Mouse (Mus musculus) heart, embryonic 16.5 days (tissue): ENCODE data around the gene Tpbgl. TPM values are rescaled to one million over a fixed set of nuclear protein-coding genes. Genes with fewer than 3 reads are reported as not detected.

Source experiments
- ATAC-seq: fragments of 200-750 bp; cut with Nextera tagmentation; replicated peaks from 2 replicates; pipeline ENCODE4 v1.8.0; 2017; ENCODE audit warnings: moderate number of reproducible peaks; ENCODE audit not compliant: insufficient read depth, low FRiP score; ENCODE audit errors: extremely low read depth
- H3K27ac ChIP-seq: fragments of 300-500 bp; sonication (generic); 2 replicates; pipeline ENCODE4 v1.5.1; 2014; ENCODE audit warnings: mild to moderate bottlenecking, low read length, control low read depth, moderate library complexity
- H3K27me3 ChIP-seq: fragments of 300-500 bp; sonication (generic); 2 replicates; pipeline ENCODE4 v1.6.1; 2014; ENCODE audit warnings: low read length, mixed read lengths; ENCODE audit not compliant: control insufficient read depth, insufficient read depth
- H3K36me3 ChIP-seq: fragments of 300-500 bp; sonication (generic); 2 replicates; pipeline ENCODE4 v1.6.1; 2014; ENCODE audit not compliant: control insufficient read depth, insufficient read depth
- H3K4me1 ChIP-seq: fragments of 300-500 bp; sonication (generic); 2 replicates; pipeline ENCODE4 v1.6.1; 2014; ENCODE audit warnings: low read length, mixed read lengths; ENCODE audit not compliant: control insufficient read depth, insufficient read depth
- H3K4me2 ChIP-seq: fragments of 300-500 bp; sonication (generic); 2 replicates; pipeline ENCODE4 v1.6.1; 2014; ENCODE audit warnings: low read depth, mild to moderate bottlenecking, control low read depth, low read length
- H3K4me3 ChIP-seq: fragments of 300-500 bp; sonication (generic); 2 replicates; pipeline ENCODE4 v1.5.1; 2014; ENCODE audit warnings: mild to moderate bottlenecking, control low read depth, low read length
- H3K9ac ChIP-seq: fragments of 300-500 bp; sonication (generic); 2 replicates; pipeline ENCODE4 v1.6.1; 2014; ENCODE audit warnings: low read length, control low read depth
- H3K9me3 ChIP-seq: fragments of 300-500 bp; sonication (generic); replicated peaks from 2 replicates; pipeline ENCODE4 v1.6.1; 2016; ENCODE audit warnings: low read length; ENCODE audit not compliant: control insufficient read depth
- WGBS: fragments of 180-500 bp; shearing (Covaris S2); extraction: QIAGEN DNeasy Blood & Tissue Kit; methylation state at CpG from one replicate; pipeline ENCODE4 v1.1.7; 2014; 5-methylcytosine and 5-hydroxymethylcytosine counted together
- polyA plus RNA-seq: library from polyadenylated mRNA; unstranded; fragments of >200 nt; fragmentation: Nextera tagmentation; extraction: Ambion mirVana; gene quantifications from 2 replicates; pipeline ENCODE4 v1.2.1, GENCODE M21; 2015

The Tpbgl gene
- polyA plus RNA-seq, 1 experiment from 2014 or later, result 2.5 TPM

DNA sequence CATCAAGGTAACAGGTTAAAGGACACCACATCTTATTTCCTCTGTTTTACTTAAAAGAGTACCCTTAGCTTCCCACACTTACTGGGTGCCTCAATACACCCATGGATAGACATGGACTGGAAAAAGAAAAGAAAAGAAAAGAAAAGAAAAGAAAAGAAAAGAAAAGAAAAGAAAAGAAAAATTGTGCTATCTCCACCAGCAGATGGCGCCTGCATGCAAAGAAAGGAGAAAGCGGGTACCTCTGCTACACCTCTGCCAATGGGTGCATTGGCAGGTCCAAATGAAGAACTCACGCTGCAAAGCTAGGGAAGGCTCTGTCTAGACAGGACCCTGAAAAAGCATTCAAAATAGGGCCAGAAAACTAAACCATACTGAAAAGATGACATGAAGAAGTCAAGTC is 8.0 kb downstream of the Tpbgl start:
- H3K9me3 ChIP-seq, result no peaks in the 10 kb centered on the region
- H3K36me3 ChIP-seq, result no peaks in the 10 kb centered on the region
- H3K4me2 ChIP-seq, result no peak overlapping the region
- no peak overlapping the region for H3K27ac ChIP-seq
- no peak overlapping the region for H3K4me3 ChIP-seq
- peaks cover 17% of the 10 kb centered on the region for H3K27me3 ChIP-seq
- 4% methylated on average over 3 of the region's 3 CpGs for WGBS
- no peaks in the 10 kb centered on the region for H3K4me1 ChIP-seq
- no peak for ATAC-seq
- no peak overlapping the region for H3K9ac ChIP-seq

DNA sequence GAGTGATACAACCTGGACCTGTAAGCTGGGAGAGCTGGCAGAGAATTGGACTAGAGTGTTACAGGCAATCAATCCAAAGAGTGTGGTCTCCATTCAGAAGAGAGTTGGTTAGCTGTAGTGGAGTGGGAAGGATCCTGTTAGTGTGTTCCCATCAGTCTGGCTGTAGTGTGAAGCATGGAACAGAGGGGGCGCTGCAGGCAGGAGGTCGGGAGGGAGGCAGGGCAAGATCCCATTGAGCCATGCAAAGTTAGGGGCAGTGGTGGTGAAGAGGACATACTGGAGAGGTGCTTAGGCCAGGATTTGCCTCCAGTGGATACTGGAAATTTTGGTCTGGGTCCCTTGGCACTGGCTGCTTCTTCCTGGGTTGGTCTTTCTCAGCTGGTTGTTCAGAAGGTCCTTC is 8.6 kb downstream of the Tpbgl start:
- Histone ChIP-seq H3K9ac (no peak overlapping the region), H3K27me3 (peaks cover 15% of the 10 kb centered on the region; the same call in 1 of the 2 replicates), H3K4me2 (no peak overlapping the region), H3K27ac (no peak overlapping the region), H3K36me3 (no peaks in the 10 kb centered on the region), H3K9me3 (no peaks in the 10 kb centered on the region), H3K4me3 (no peak overlapping the region), H3K4me1 (no peaks in the 10 kb centered on the region)
- 59% methylated on average over 2 of the region's 2 CpGs for WGBS
- ATAC-seq, result no peak

DNA sequence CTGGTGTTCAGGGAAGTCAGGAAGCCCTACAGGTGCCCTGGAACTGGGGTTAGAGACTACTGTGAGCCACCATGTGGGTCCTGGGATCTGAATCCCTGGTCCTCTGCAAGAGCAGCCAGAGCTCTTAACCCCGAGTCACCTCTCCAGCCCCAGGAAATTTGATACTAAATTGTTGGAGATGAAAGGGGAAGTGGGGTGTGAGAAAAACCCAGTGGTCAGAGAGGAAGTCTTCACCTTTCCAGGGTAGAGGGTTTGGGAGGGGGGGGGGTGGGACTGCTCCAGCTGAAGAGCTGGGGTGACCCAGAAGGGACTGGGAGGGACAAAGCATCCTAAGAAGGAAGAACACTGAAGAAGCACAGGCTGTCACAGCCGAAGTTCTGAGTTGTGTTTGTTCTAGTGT is 19.3 kb downstream of the Tpbgl start:
- H3K4me3 ChIP-seq, result no peak overlapping the region
- H3K9me3 ChIP-seq, result no peaks in the 10 kb centered on the region
- H3K27me3 ChIP-seq, result no peaks in the 10 kb centered on the region
- no peaks in the 10 kb centered on the region for H3K4me1 ChIP-seq
- no peak for ATAC-seq
- no peaks in the 10 kb centered on the region for H3K36me3 ChIP-seq
- no peak overlapping the region for H3K27ac ChIP-seq
- 67% methylated on average over 2 of the region's 2 CpGs for WGBS
- no peak overlapping the region for H3K4me2 ChIP-seq
- H3K9ac ChIP-seq, result no peak overlapping the region

DNA sequence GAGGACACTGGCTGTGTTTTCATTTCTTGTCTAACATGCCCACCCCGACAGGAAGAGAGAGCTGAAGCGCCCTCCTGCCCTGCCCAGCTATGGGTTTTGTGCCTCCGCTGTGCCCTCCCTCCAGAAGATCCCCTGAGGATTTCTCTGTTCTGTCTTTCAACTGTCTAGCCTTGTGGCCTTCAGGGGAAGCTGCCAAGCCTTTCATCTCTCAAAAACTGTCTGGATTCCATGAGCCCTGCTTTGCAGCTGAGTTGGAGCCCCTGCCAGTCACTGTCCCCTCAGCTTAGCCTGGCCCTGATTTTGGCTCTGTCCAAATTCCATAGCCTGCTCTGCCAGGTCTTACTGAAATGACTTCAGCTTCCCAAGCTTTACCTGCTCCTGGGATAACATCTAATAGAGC is 20.1 kb downstream of the Tpbgl start:
- Histone ChIP-seq H3K4me1 (no peaks in the 10 kb centered on the region), H3K4me3 (no peak overlapping the region), H3K27me3 (no peaks in the 10 kb centered on the region), H3K9ac (no peak overlapping the region), H3K27ac (no peak overlapping the region), H3K36me3 (no peaks in the 10 kb centered on the region), H3K4me2 (no peak overlapping the region), H3K9me3 (no peaks in the 10 kb centered on the region)
- WGBS, result 76% methylated on average over 3 of the region's 3 CpGs
- no peak for ATAC-seq

DNA sequence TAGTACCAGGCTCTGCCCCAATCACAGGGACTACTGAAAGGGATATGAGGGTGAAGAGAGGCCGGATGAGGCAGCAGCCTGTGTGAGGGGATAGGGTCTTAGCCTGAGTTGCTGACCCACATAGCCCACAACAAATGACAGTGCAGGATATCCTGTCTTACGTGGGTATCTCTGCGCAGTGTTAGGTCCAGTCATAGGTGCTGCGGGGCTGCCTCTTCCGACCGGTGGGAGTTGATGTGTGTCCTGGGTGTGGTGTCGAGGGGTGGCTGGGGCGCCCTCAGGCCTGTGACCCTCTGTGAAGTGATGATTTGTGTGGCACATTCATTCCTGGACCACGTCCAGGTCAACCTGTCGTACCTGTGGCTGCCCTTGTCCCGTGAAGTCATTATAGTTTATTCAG is 20.6 kb downstream of the Tpbgl start:
- Histone ChIP-seq H3K4me1 (no peaks in the 10 kb centered on the region), H3K9me3 (no peaks in the 10 kb centered on the region), H3K27ac (no peak overlapping the region), H3K9ac (no peak overlapping the region), H3K4me3 (no peak overlapping the region), H3K27me3 (no peaks in the 10 kb centered on the region), H3K4me2 (no peak overlapping the region), H3K36me3 (no peaks in the 10 kb centered on the region)
- no peak for ATAC-seq
- 85% methylated on average over 11 of the region's 11 CpGs for WGBS

DNA sequence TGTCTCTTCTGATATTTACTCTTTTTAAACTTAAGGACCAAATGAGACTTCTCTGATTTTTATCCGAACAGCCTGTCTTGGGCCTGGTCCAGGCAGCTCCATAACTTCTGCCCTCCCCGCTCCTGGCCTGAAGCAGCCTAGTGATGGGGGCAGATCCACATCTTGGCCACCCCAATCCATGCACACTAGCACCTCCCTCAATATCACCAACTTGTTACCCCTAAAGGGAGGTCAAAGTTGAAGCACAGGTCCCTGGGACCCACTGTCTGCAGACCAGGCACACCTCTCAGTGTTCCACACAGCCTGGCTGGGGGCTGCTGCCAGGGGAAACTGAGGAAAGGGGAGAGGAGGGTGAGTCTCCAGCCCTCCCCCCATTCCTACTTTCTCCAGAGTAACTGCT is 21.8 kb downstream of the Tpbgl start:
- WGBS, result 89% methylated on average over 2 of the region's 2 CpGs
- no peak overlapping the region for H3K4me3 ChIP-seq
- no peak for ATAC-seq

DNA sequence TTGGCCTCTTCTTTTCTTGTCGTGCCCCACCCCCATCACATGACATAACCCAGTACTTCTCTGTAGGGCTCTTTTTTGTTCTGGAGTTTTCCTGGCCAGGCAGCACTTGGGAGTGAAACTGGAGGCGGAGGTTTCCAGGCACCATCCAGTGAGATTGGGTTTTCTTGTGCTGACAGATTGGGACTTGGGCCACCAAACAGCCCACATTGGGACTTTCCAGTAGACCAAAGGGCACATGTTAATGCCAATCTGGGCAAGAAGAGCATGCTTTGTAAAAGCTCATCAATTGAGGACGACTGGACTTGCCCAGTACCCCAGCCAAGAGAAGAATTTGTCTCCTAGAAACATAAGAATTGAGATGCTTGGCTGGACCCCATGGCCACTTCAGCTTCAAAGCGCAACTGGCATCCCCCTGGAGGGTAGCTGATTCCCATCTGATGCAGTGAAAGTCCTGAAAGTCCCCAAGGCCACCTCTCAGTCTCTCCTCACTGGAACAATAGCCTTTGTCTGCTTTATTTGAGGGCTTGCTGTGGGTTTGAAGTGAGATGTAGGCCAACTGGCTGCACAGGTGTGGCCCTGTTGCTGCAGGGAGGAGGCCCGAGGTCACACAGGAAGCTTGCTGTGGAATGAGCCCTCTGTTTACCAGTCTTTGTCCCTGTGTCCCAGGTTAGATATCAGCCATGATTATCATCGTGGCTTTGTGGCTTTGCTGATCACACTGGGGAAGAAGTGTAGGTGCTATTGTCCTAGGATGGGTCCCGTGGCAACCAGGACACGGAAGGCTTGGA is 22.8 kb downstream of the Tpbgl start:
- H3K4me3 ChIP-seq, result no peak overlapping the region
- no peak overlapping the region for H3K9ac ChIP-seq
- ATAC-seq, result no peak
- no peaks in the 10 kb centered on the region for H3K27me3 ChIP-seq
- H3K9me3 ChIP-seq, result no peaks in the 10 kb centered on the region
- H3K36me3 ChIP-seq, result 0 out of 2 replicates have a peak, but pooled peaks cover 6% of the 10 kb centered on the region
- WGBS, result 82% methylated on average over 8 of the region's 8 CpGs
- no peak overlapping the region for H3K4me2 ChIP-seq
- no peaks in the 10 kb centered on the region for H3K4me1 ChIP-seq
- no peak overlapping the region for H3K27ac ChIP-seq

More for the DNA sequence above, 21.8 kb downstream of the Tpbgl start:
- H3K4me1 ChIP-seq, result no peaks in the 10 kb centered on the region
- no peak overlapping the region for H3K9ac ChIP-seq
- no peaks in the 10 kb centered on the region for H3K9me3 ChIP-seq
- no peak overlapping the region for H3K27ac ChIP-seq
- H3K4me2 ChIP-seq, result no peak overlapping the region
- no peaks in the 10 kb centered on the region for H3K27me3 ChIP-seq
- H3K36me3 ChIP-seq, result 0 out of 2 replicates have a peak, but pooled peaks cover 6% of the 10 kb centered on the region

DNA sequence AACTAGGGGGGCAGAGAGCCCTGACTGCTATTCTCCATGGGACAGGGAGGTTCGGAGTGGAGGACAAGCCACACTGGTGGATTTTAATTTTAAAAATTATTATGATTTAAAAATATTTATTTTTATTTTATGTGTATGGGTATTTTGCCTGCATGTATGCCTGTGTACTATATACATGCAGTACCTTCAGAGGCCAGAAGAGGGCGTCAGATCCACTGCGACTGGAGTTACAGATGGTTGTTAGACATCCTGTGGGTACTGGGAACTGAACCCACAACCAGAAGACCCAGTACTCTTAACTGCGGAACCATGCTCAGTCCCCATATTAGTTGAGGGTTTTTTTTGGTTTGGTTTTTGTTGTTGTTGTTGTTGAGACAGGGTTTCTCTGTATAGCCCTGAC is 28.2 kb downstream of the Tpbgl start:
- 75% methylated on average over 4 of the region's 4 CpGs for WGBS
- H3K4me1 ChIP-seq, result peaks cover 4% of the 10 kb centered on the region; the same call in 1 of the 2 replicates
- no peak overlapping the region for H3K4me3 ChIP-seq
- ATAC-seq, result no peak
- no peak overlapping the region for H3K4me2 ChIP-seq
- H3K36me3 ChIP-seq, result peaks cover 6% of the 10 kb centered on the region; the same call in 1 of the 2 replicates
- H3K9ac ChIP-seq, result no peak overlapping the region
- no peak overlapping the region for H3K27ac ChIP-seq
- H3K27me3 ChIP-seq, result no peaks in the 10 kb centered on the region
- no peaks in the 10 kb centered on the region for H3K9me3 ChIP-seq

DNA sequence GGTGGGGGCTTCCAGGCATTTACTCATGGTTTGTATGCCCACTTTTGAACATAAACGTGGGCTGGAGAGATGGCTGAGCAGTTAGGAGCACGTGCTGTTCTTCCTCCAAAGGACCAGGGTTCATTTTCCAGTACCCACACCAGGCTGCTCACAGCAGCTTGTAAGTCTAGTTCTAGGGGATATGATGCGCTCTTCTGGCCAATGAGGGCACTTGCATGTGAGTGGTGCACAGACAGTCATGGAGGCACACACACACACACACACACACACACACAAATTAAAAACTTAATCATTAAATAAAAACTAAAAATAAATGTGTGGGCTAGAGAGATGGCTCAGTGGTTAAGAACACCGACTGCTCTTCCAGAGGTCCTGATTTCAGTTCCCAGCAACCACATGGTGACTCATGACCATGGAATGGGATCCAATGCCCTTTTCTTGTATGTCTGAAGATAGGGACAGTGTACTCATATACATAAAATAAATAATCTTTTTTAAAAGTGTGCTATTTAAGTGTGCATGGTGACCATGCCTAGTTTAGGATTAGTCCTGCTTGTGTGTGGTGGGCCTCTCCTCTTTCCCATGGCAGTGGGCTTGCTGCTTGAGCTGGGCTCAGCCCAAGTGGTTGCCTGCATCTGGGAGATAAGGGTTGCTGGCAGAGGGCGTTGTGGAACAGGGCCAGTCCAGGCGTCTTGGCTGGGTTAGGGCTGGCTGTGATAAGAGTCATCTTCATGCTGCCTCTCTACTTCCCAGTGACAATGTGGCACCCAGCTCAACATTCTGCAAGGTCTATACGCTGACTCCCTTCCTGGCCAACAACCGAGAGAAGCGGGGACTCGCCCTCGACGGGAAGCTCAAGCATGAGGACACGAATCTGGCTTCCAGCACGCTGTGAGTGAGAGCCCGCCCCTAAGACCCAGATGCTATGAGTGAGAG is 32.8 kb downstream of the Tpbgl start:
- H3K36me3 ChIP-seq, result no peaks in the 10 kb centered on the region; the same call in 1 of the 2 replicates
- H3K4me1 ChIP-seq, result peaks cover 4% of the 10 kb centered on the region; the same call in 1 of the 2 replicates
- 0 out of 2 replicates have a peak, but pooled peaks have one; percentile 50 for ATAC-seq
- H3K27me3 ChIP-seq, result no peaks in the 10 kb centered on the region
- WGBS, result 68% methylated on average over 15 of the region's 15 CpGs
- no peak overlapping the region for H3K4me3 ChIP-seq
- H3K9me3 ChIP-seq, result no peaks in the 10 kb centered on the region
- H3K9ac ChIP-seq, result no peak overlapping the region
- no peak overlapping the region for H3K4me2 ChIP-seq
- H3K27ac ChIP-seq, result no peak overlapping the region
